ENCODE assay signal across 20 mouse cellular contexts in genomic region chr6:100202091-100202490, GRCm38 (mm10).
A peak's percentile ranks its signal among the peaks of the same experiment; 100 is the strongest.
DNase-seq lines count a peak whose midpoint lies in the region; ATAC-seq lines count a peak whose summit lies in the region.
"Had no signal": no experiment of that assay in that cellular context is flagged by ENCODE, and none has a peak within 500 bp of the region (broad histone marks: within the 10 kb centered on the region; RNA-seq: fewer than 3 reads in every experiment).

No protein-coding gene starts in this region.

- H3K27me3 ChIP-seq in embryonic facial prominence, embryonic 14.5 days (replicated peaks; ENCODE audit: control insufficient read depth, insufficient read depth, low read length), result no peaks in the 10 kb centered on the region
- H3K27me3 ChIP-seq in embryonic facial prominence, embryonic 10.5 days (replicated peaks; ENCODE audit: low read depth, poor library complexity, severe bottlenecking), result peaks cover 93% of the 10 kb centered on the region
- H3K27me3 ChIP-seq in stomach, embryonic 16.5 days (ENCODE audit: control insufficient read depth, insufficient read depth, low read length), result no peaks in the 10 kb centered on the region; the same call in 1 of the 2 replicates
- peaks cover 5% of the 10 kb centered on the region for H3K27me3 ChIP-seq in liver, embryonic 11.5 days (replicated peaks; ENCODE audit: control insufficient read depth, insufficient read depth, low read length)
- H3K27me3 ChIP-seq: embryonic facial prominence, embryonic 12.5 days had no signal

- 20% methylated on average over 1 of the region's 1 CpGs for WGBS in embryonic facial prominence, embryonic 14.5 days
- WGBS in embryonic facial prominence, embryonic 10.5 days, result 57% methylated on average over 1 of the region's 1 CpGs
- WGBS in stomach, embryonic 16.5 days, result 26% methylated on average over 1 of the region's 1 CpGs
- WGBS in liver, embryonic 11.5 days, result 67% methylated on average over 1 of the region's 1 CpGs

- H3K9me3 ChIP-seq in embryonic facial prominence, embryonic 14.5 days (ENCODE audit: control insufficient read depth, low read length), result no peaks in the 10 kb centered on the region
- H3K9me3 ChIP-seq in embryonic facial prominence, embryonic 10.5 days, result no peaks in the 10 kb centered on the region
- H3K9me3 ChIP-seq in stomach, embryonic 16.5 days (replicated peaks; ENCODE audit: control insufficient read depth, low read length), result no peaks in the 10 kb centered on the region
- no peaks in the 10 kb centered on the region for H3K9me3 ChIP-seq in liver, embryonic 11.5 days (ENCODE audit: control insufficient read depth, low read length)
- H3K9me3 ChIP-seq: embryonic facial prominence, embryonic 12.5 days; forebrain, embryonic 12.5 days; heart, embryonic 13.5 days; hindbrain, embryonic 15.5 days had no signal

- no peak overlapping the region for H3K4me3 ChIP-seq in embryonic facial prominence, embryonic 14.5 days (ENCODE audit: low read depth, low read length)
- H3K4me3 ChIP-seq in embryonic facial prominence, embryonic 10.5 days, result no peak overlapping the region
- H3K4me3 ChIP-seq in stomach, embryonic 16.5 days (replicated peaks; ENCODE audit: low read length), result no peak overlapping the region
- H3K4me3 ChIP-seq in liver, embryonic 11.5 days (ENCODE audit: low read depth, low read length), result no peak overlapping the region
- H3K4me3 ChIP-seq: embryonic facial prominence, embryonic 12.5 days; forebrain, embryonic 12.5 days; heart, embryonic 13.5 days; hindbrain, embryonic 15.5 days had no signal

- H3K4me1 ChIP-seq in embryonic facial prominence, embryonic 14.5 days (ENCODE audit: control insufficient read depth, insufficient read depth, low read length), result peaks cover 19% of the 10 kb centered on the region
- H3K4me1 ChIP-seq in embryonic facial prominence, embryonic 10.5 days, result peaks cover 38% of the 10 kb centered on the region
- H3K4me1 ChIP-seq in stomach, embryonic 16.5 days (ENCODE audit: control insufficient read depth, insufficient read depth, low read length), result peaks cover 9% of the 10 kb centered on the region
- H3K4me1 ChIP-seq in liver, embryonic 11.5 days (replicated peaks; ENCODE audit: control insufficient read depth, insufficient read depth, low read length), result peaks cover 6% of the 10 kb centered on the region

- H3K36me3 ChIP-seq in embryonic facial prominence, embryonic 14.5 days (ENCODE audit: control insufficient read depth, insufficient read depth, low read length), result no peaks in the 10 kb centered on the region
- H3K36me3 ChIP-seq in embryonic facial prominence, embryonic 10.5 days (replicated peaks), result no peaks in the 10 kb centered on the region
- no peaks in the 10 kb centered on the region for H3K36me3 ChIP-seq in stomach, embryonic 16.5 days (ENCODE audit: control insufficient read depth, insufficient read depth, low read length)
- no peaks in the 10 kb centered on the region for H3K36me3 ChIP-seq in liver, embryonic 11.5 days (ENCODE audit: control insufficient read depth, insufficient read depth, low read length)
- H3K36me3 ChIP-seq: embryonic facial prominence, embryonic 12.5 days; forebrain, embryonic 12.5 days; heart, embryonic 13.5 days; hindbrain, embryonic 15.5 days had no signal

- H3K4me2 ChIP-seq in embryonic facial prominence, embryonic 14.5 days (ENCODE audit: low read depth, low read length), result no peak overlapping the region
- no peak overlapping the region for H3K4me2 ChIP-seq in stomach, embryonic 16.5 days (ENCODE audit: low read depth, low read length)
- no peak overlapping the region for H3K4me2 ChIP-seq in liver, embryonic 11.5 days
- H3K4me2 ChIP-seq: embryonic facial prominence, embryonic 12.5 days; forebrain, embryonic 12.5 days; heart, embryonic 13.5 days; hindbrain, embryonic 15.5 days had no signal

- no peak overlapping the region for H3K9ac ChIP-seq in embryonic facial prominence, embryonic 14.5 days (ENCODE audit: low read depth, low read length)
- no peak overlapping the region for H3K9ac ChIP-seq in stomach, embryonic 16.5 days (ENCODE audit: low read length)
- H3K9ac ChIP-seq in liver, embryonic 11.5 days (ENCODE audit: low read depth, low read length), result no peak overlapping the region
- H3K9ac ChIP-seq: embryonic facial prominence, embryonic 12.5 days; forebrain, embryonic 12.5 days; heart, embryonic 13.5 days; hindbrain, embryonic 15.5 days had no signal

- no peak overlapping the region for H3K27ac ChIP-seq in embryonic facial prominence, embryonic 14.5 days (replicated peaks; ENCODE audit: low read depth, low read length)
- H3K27ac ChIP-seq in embryonic facial prominence, embryonic 10.5 days (replicated peaks), result no peak overlapping the region
- H3K27ac ChIP-seq in stomach, embryonic 16.5 days (ENCODE audit: low read length), result no peak overlapping the region
- H3K27ac ChIP-seq in liver, embryonic 11.5 days (ENCODE audit: low read depth, low read length), result no peak overlapping the region
- H3K27ac ChIP-seq: embryonic facial prominence, embryonic 12.5 days; forebrain, embryonic 12.5 days; heart, embryonic 13.5 days; hindbrain, embryonic 15.5 days had no signal

- DNase-seq in embryonic facial prominence, embryonic 14.5 days (ENCODE audit: low spot score), result peak; percentile 87
- DNase-seq in embryonic facial prominence, embryonic 10.5 days (ENCODE audit: low spot score), result no peak
- DNase-seq in lung, postnatal 36 days, result peak; percentile 58
- no peak for DNase-seq in lung, postnatal 25 days (ENCODE audit: low spot score)
- no peak for DNase-seq in liver, embryonic 11.5 days (ENCODE audit: low spot score)
- no peak for DNase-seq in gastrocnemius, postnatal 4 days (ENCODE audit: low spot score in 2 of 2)
- DNase-seq: adrenal gland, postnatal 14 days; cerebellum, adult 2 months; cerebellum, postnatal 10 days; embryo, embryonic 11 days; gastrocnemius, postnatal 14 days; heart, postnatal 36 days had no signal

- ATAC-seq in embryonic facial prominence, embryonic 14.5 days (ENCODE audit: low read depth), result 0 out of 2 replicates have a peak, but pooled peaks have one; percentile 9
- peak; percentile 38; the same call in 1 of the 2 replicates for ATAC-seq in stomach, embryonic 16.5 days (ENCODE audit: insufficient read depth, low FRiP score)
- ATAC-seq in liver, embryonic 11.5 days (replicated peaks; ENCODE audit: low FRiP score), result no peak
- ATAC-seq: activated CD4-positive, CD25-positive, alpha-beta regulatory T cell, adult 4 months; forebrain, embryonic 16.5 days; Patski had no signal

Comparison
In these comparisons a context has a peak if more than half of its experiments do, and no peak if none do; other contexts are left out.
1. DNase-seq: peak in embryonic facial prominence, embryonic 14.5 days (single experiment) and lung, postnatal 36 days (single experiment); none in embryonic facial prominence, embryonic 10.5 days (single experiment), lung, postnatal 25 days (single experiment), liver, embryonic 11.5 days (single experiment) and gastrocnemius, postnatal 4 days (0 of 2).